Mouse (Mus musculus): ENCODE data around the gene Mlh3.

The Mlh3 gene

GRCm38 (mm10) chr12:85200929-85201829 lies 69.2 kb downstream of the Mlh3 start:
- in situ Hi-C loops (cut with MboI; ENCODE audit: low pct_unique_long_range_greater_than_20kb in 1 of 2, low sequenced_read_pairs in 2 of 2, unreplicated experiment in 1 of 2): no loop called here

- in situ Hi-C loops (cut with MboI; ENCODE audit: low pct_unique_long_range_greater_than_20kb in 1 of 2, low sequenced_read_pairs in 2 of 2, unreplicated experiment in 1 of 2): no loop called here
Observed at GRCm38 (mm10) chr12:85199954-85200353, 70.4 kb downstream of the Mlh3 start.

- in situ Hi-C loops (cut with MboI; ENCODE audit: low pct_unique_long_range_greater_than_20kb in 1 of 2, low sequenced_read_pairs in 2 of 2, unreplicated experiment in 1 of 2): no loop called here
Observed at GRCm38 (mm10) chr12:85197936-85198335, 72.5 kb downstream of the Mlh3 start.

- in situ Hi-C loops (cut with MboI; ENCODE audit: low pct_unique_long_range_greater_than_20kb in 1 of 2, low sequenced_read_pairs in 2 of 2, unreplicated experiment in 1 of 2): no loop called here
Observed at GRCm38 (mm10) chr12:85197371-85197770, 73.0 kb downstream of the Mlh3 start.

GRCm38 (mm10) chr12:85196191-85196590 lies 74.2 kb downstream of the Mlh3 start:
- in situ Hi-C loops (cut with MboI; ENCODE audit: low pct_unique_long_range_greater_than_20kb in 1 of 2, low sequenced_read_pairs in 2 of 2, unreplicated experiment in 1 of 2): no loop called here

- in situ Hi-C loops (cut with MboI; ENCODE audit: low pct_unique_long_range_greater_than_20kb in 1 of 2, low sequenced_read_pairs in 2 of 2, unreplicated experiment in 1 of 2): no loop called here
Observed at GRCm38 (mm10) chr12:85195086-85195485, 75.3 kb downstream of the Mlh3 start.

GRCm38 (mm10) chr12:85194623-85195018 lies 75.8 kb downstream of the Mlh3 start:
- in situ Hi-C loops (cut with MboI; ENCODE audit: low pct_unique_long_range_greater_than_20kb in 1 of 2, low sequenced_read_pairs in 2 of 2, unreplicated experiment in 1 of 2): no loop called here

GRCm38 (mm10) chr12:85193923-85194622 lies 76.3 kb downstream of the Mlh3 start:
- in situ Hi-C loops (cut with MboI; ENCODE audit: low pct_unique_long_range_greater_than_20kb in 1 of 2, low sequenced_read_pairs in 2 of 2, unreplicated experiment in 1 of 2): no loop called here

GRCm38 (mm10) chr12:85193146-85193545 lies 77.3 kb downstream of the Mlh3 start:
- in situ Hi-C loops (cut with MboI; ENCODE audit: low pct_unique_long_range_greater_than_20kb in 1 of 2, low sequenced_read_pairs in 2 of 2, unreplicated experiment in 1 of 2): no loop called here

- in situ Hi-C loops (cut with MboI; ENCODE audit: low pct_unique_long_range_greater_than_20kb in 1 of 2, low sequenced_read_pairs in 2 of 2, unreplicated experiment in 1 of 2): no loop called here
Observed at GRCm38 (mm10) chr12:85192461-85193108, 77.8 kb downstream of the Mlh3 start.

GRCm38 (mm10) chr12:85190290-85190689 lies 80.1 kb downstream of the Mlh3 start:
- in situ Hi-C loops (cut with MboI; ENCODE audit: low pct_unique_long_range_greater_than_20kb in 1 of 2, low sequenced_read_pairs in 2 of 2, unreplicated experiment in 1 of 2): no loop called here

GRCm38 (mm10) chr12:85186361-85186760 lies 84.0 kb downstream of the Mlh3 start:
- in situ Hi-C loops (cut with MboI; ENCODE audit: low pct_unique_long_range_greater_than_20kb in 1 of 2, low sequenced_read_pairs in 2 of 2, unreplicated experiment in 1 of 2): no loop called here

GRCm38 (mm10) chr12:85185810-85186209 lies 84.6 kb downstream of the Mlh3 start:
- in situ Hi-C loops (cut with MboI; ENCODE audit: low pct_unique_long_range_greater_than_20kb in 1 of 2, low sequenced_read_pairs in 2 of 2, unreplicated experiment in 1 of 2): no loop called here
